Mouse (Mus musculus) forebrain, embryonic 14.5 days (tissue): ENCODE measurements around the gene Lpcat2b. TPM values are rescaled to one million over a fixed set of nuclear protein-coding genes. Genes with fewer than 3 reads are reported as not detected.
"Not testable (repeated sequence)": the region's sequence is repeated elsewhere in the genome, so short reads cannot be mapped to it uniquely, and the experiment has no call there.

Experiments used
- ATAC-seq: fragments of 200-750 bp; cut with Nextera tagmentation; 2 replicates; pipeline ENCODE4 v1.8.0; 2017; ENCODE audit warnings: mild to moderate bottlenecking, moderate library complexity
- DNase-seq: peaks from one replicate; pipeline ENCODE4 v3.0.0-alpha.2; 2015; ENCODE audit warnings: low spot score
- H3K27ac ChIP-seq: fragments of 300-500 bp; sonication (generic); 2 replicates; pipeline ENCODE4 v1.5.1; 2014; ENCODE audit warnings: low read depth, mild to moderate bottlenecking, control low read depth, low read length, moderate library complexity
- H3K27me3 ChIP-seq: fragments of 300-500 bp; sonication (generic); replicated peaks from 2 replicates; pipeline ENCODE4 v1.6.1; 2014; ENCODE audit warnings: low read length, control low read depth, mixed read lengths; ENCODE audit not compliant: control insufficient read depth, insufficient read depth
- H3K36me3 ChIP-seq: fragments of 300-500 bp; sonication (generic); 2 replicates; pipeline ENCODE4 v1.6.1; 2014; ENCODE audit warnings: low read length, control low read depth; ENCODE audit not compliant: control insufficient read depth, insufficient read depth
- H3K4me1 ChIP-seq: fragments of 300-500 bp; sonication (generic); 2 replicates; pipeline ENCODE4 v1.6.1; 2014; ENCODE audit warnings: antibody characterized with exemption, low read length, control low read depth; ENCODE audit not compliant: control insufficient read depth, insufficient read depth
- H3K4me2 ChIP-seq: fragments of 300-500 bp; sonication (generic); 2 replicates; pipeline ENCODE4 v1.6.1; 2014; ENCODE audit warnings: mild to moderate bottlenecking, control low read depth, low read length
- H3K4me3 ChIP-seq: fragments of 300-500 bp; sonication (generic); 2 replicates; pipeline ENCODE4 v1.5.1; 2014; ENCODE audit warnings: low read depth, low read length, control low read depth
- H3K9ac ChIP-seq: fragments of 300-500 bp; sonication (generic); 2 replicates; pipeline ENCODE4 v1.6.1; 2014; ENCODE audit warnings: mild to moderate bottlenecking, low read length, control low read depth, moderate library complexity
- H3K9me3 ChIP-seq: fragments of 300-500 bp; sonication (generic); replicated peaks from 2 replicates; pipeline ENCODE4 v1.6.1; 2016; ENCODE audit warnings: low read length, control low read depth, mixed read lengths; ENCODE audit not compliant: control insufficient read depth
- WGBS: fragments of 180-500 bp; shearing (Covaris S2); extraction: QIAGEN DNeasy Blood & Tissue Kit; methylation state at CpG from one replicate; pipeline ENCODE4 v1.1.7; 2014; 5-methylcytosine and 5-hydroxymethylcytosine counted together
- polyA plus RNA-seq: library from polyadenylated mRNA; unstranded; fragments of >200 nt; fragmentation: Nextera tagmentation; extraction: Ambion mirVana; gene quantifications from 2 replicates; pipeline ENCODE4 v1.2.1, GENCODE M21; 2014

Lpcat2b gene
- polyA plus RNA-seq: not detected in 2 replicates

DNA sequence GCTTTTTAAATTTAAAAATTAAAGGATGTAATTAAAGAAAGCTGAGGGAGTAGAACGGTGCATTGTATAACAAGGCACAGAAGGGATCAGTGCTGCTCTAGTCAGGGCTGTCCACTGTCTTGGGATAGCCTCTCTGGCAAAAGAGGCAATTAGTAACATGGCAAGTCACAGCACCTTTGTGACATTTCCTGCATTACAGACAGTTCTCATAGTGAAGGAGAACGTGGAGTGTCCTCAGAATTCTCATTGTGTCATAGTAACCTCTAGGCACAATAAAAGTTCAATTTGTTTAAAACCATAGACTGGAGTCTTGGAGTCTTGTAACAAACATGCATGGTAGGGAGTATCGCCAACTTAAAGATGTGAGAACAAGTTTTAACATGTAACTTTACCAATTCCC is at the start of gene Lpcat2b:
Gene Lpcat2b, plus strand, starts transcription at position 301 of the 400 bp plus-strand sequence.
- H3K4me2 ChIP-seq: no peak within 1 kb of the TSS
- no peaks in the 10 kb centered on the region for H3K36me3 ChIP-seq
- H3K27ac ChIP-seq: no peak within 1 kb of the TSS
- 79% methylated on average over 3 of the region's 3 CpGs for whole genome bisulfite sequencing
- no peak within 1 kb of the TSS for H3K9ac ChIP-seq
- H3K4me3 ChIP-seq: no peak within 1 kb of the TSS
- H3K9me3 ChIP-seq: no peaks in the 10 kb centered on the region
- ATAC-seq: no peak
- H3K27me3 ChIP-seq: no peaks in the 10 kb centered on the region
- H3K4me1 ChIP-seq: no peaks in the 10 kb centered on the region
- no peak for DNase-seq

- H3K4me1 ChIP-seq, DNase-seq, H3K27ac ChIP-seq, H3K4me2 ChIP-seq, ATAC-seq, H3K4me3 ChIP-seq, H3K36me3 ChIP-seq, H3K9ac ChIP-seq, H3K27me3 ChIP-seq, H3K9me3 ChIP-seq: not testable (repeated sequence)
Measured at GRCm38 (mm10) chr5:107386448-107386847, 44.9 kb upstream of the Lpcat2b start.

DNA sequence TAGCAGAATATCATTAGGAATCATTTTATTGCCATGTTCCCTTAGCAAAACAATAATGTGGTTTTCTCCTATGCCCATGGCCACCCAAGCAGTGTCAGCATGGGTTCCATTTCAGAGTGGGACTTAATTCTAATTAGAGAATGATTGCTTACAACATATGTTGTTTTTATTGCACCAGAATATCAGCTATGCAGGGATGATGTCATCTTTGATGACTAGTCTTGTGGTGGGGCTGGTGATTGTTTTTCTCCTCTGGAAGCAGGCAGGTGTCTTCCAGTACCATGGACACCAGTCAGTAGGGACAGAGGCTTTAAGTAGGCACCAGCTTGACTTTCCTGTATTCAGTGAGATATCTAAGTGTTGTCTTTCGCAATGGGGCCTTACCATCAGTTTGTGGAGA is 43.6 kb upstream of the Lpcat2b start:
- no peaks in the 10 kb centered on the region for H3K27me3 ChIP-seq
- no peak for DNase-seq
- H3K36me3 ChIP-seq: no peaks in the 10 kb centered on the region
- no peak overlapping the region for H3K4me2 ChIP-seq
- no peaks in the 10 kb centered on the region for H3K9me3 ChIP-seq
- 94% methylated on average over 1 of the region's 1 CpGs for WGBS
- H3K4me1 ChIP-seq: no peaks in the 10 kb centered on the region
- no peak for ATAC-seq
- H3K9ac ChIP-seq: no peak overlapping the region
- no peak overlapping the region for H3K27ac ChIP-seq
- no peak overlapping the region for H3K4me3 ChIP-seq

GRCm38 (mm10) chr5:107389373-107389772 is 42.0 kb upstream of the Lpcat2b start:
- H3K36me3 ChIP-seq: no peaks in the 10 kb centered on the region
- no peaks in the 10 kb centered on the region for H3K27me3 ChIP-seq
- no peaks in the 10 kb centered on the region for H3K9me3 ChIP-seq
- no peak overlapping the region for H3K4me2 ChIP-seq
- H3K27ac ChIP-seq: no peak overlapping the region
- DNase-seq (no peak), ATAC-seq (no peak)
- WGBS: 88% methylated on average over 2 of the region's 2 CpGs
- no peak overlapping the region for H3K4me3 ChIP-seq
- no peak overlapping the region for H3K9ac ChIP-seq
- H3K4me1 ChIP-seq: no peaks in the 10 kb centered on the region

- 70% methylated on average over 2 of the region's 2 CpGs for WGBS
- DNase-seq: no peak
- Histone ChIP-seq H3K4me1 (no peaks in the 10 kb centered on the region), H3K4me2 (no peak overlapping the region), H3K9ac (no peak overlapping the region), H3K4me3 (no peak overlapping the region), H3K36me3 (no peaks in the 10 kb centered on the region), H3K9me3 (no peaks in the 10 kb centered on the region), H3K27ac (no peak overlapping the region), H3K27me3 (no peaks in the 10 kb centered on the region)
- no peak for ATAC-seq
Measured at GRCm38 (mm10) chr5:107394437-107394836, 36.9 kb upstream of the Lpcat2b start.

DNA sequence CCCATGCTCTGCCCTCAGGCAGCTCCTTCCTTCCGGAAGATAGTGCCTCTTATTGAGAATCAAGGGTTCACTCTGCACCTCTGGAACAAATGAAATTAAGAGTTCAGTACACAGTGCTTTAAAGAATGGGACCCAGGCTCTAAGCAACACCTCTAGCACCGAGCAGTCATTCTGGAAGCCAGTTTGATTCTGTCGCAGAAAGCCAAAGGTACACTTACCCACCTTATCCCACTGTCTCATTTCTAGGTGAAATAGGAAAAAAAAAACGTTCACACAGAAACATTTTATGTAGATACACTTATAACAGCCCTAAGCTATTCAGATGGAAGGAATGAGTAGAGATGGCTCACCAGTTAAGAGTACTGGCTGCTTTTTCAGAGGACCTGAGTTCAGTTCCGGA is 28.9 kb upstream of the Lpcat2b start, which contains the start of gene Ephx4:
Gene Ephx4, plus strand, starts transcription at position 301 of the 400 bp plus-strand sequence.
- no peak within 1 kb of the TSS for H3K27ac ChIP-seq
- WGBS: 11% methylated on average over 5 of the region's 5 CpGs
- ATAC-seq: no peak

GRCm38 (mm10) chr5:107403011-107403946 is 28.1 kb upstream of the Lpcat2b start:
- Histone ChIP-seq H3K4me3 (peak overlapping the region; percentile 52), H3K4me2 (peak overlapping the region; percentile 95), H3K9me3 (no peaks in the 10 kb centered on the region), H3K4me1 (no peaks in the 10 kb centered on the region), H3K27me3 (peaks cover 25% of the 10 kb centered on the region), H3K36me3 (no peaks in the 10 kb centered on the region), H3K9ac (peak overlapping the region; percentile 60), H3K27ac (no peak overlapping the region)
- under 1% methylated on average over 71 of the region's 80 CpGs for WGBS
- peak; percentile 39 for DNase-seq
- peak; percentile 85 for ATAC-seq

More for the DNA sequence above, 28.9 kb upstream of the Lpcat2b start, which contains the start of gene Ephx4:
- Histone ChIP-seq H3K9ac (peak within 1 kb of the TSS; percentile 60), H3K4me1 (no peaks in the 10 kb centered on the region), H3K9me3 (no peaks in the 10 kb centered on the region), H3K36me3 (no peaks in the 10 kb centered on the region), H3K27me3 (peaks cover 25% of the 10 kb centered on the region), H3K4me3 (peak within 1 kb of the TSS; percentile 52), H3K4me2 (peak within 1 kb of the TSS; percentile 95)
- DNase-seq: no peak

GRCm38 (mm10) chr5:107403947-107404684 is 27.2 kb upstream of the Lpcat2b start:
- H3K36me3 ChIP-seq: no peaks in the 10 kb centered on the region
- no peak overlapping the region for H3K27ac ChIP-seq
- no peaks in the 10 kb centered on the region for H3K9me3 ChIP-seq
- no peak for ATAC-seq
- H3K4me3 ChIP-seq: peak overlapping the region; percentile 52
- peak overlapping the region; percentile 95 for H3K4me2 ChIP-seq
- H3K4me1 ChIP-seq: no peaks in the 10 kb centered on the region
- H3K27me3 ChIP-seq: peaks cover 25% of the 10 kb centered on the region
- DNase-seq: no peak
- peak overlapping the region; percentile 60 for H3K9ac ChIP-seq
- WGBS: 19% methylated on average over 12 of the region's 12 CpGs
